17 mouse cellular contexts compared by ENCODE assay signal in genomic region chrX:85077605-85078004, GRCm38 (mm10).
"Had no signal": no experiment of that assay in that cellular context is flagged by ENCODE, and none has a peak within 500 bp of the region (broad histone marks: within the 10 kb centered on the region; RNA-seq: fewer than 3 reads in every experiment).

No protein-coding gene starts in this region.

- H3K9ac ChIP-seq: heart, embryonic 12.5 days; hindbrain, embryonic 12.5 days; hindbrain, embryonic 14.5 days; limb, embryonic 12.5 days; liver, embryonic 13.5 days; liver, embryonic 15.5 days; liver, postnatal 0 days had no signal

- H3K27ac ChIP-seq: gastrocnemius, adult 2 months; heart, embryonic 10.5 days; hindbrain, embryonic 10.5 days; hindbrain, embryonic 12.5 days; hindbrain, embryonic 14.5 days; layer of hippocampus, adult 2 months; left cerebral cortex, adult 2 months; limb, embryonic 10.5 days; limb, embryonic 12.5 days; liver, embryonic 13.5 days; liver, embryonic 15.5 days had no signal

- H3K4me3 ChIP-seq: gastrocnemius, adult 2 months; heart, embryonic 10.5 days; heart, embryonic 12.5 days; hindbrain, embryonic 10.5 days; hindbrain, embryonic 12.5 days; layer of hippocampus, adult 2 months; left cerebral cortex, adult 2 months; limb, embryonic 10.5 days; limb, embryonic 12.5 days; liver, embryonic 13.5 days; liver, embryonic 15.5 days had no signal

- H3K4me1 ChIP-seq: heart, embryonic 10.5 days; hindbrain, embryonic 10.5 days; hindbrain, embryonic 12.5 days; limb, embryonic 10.5 days; limb, embryonic 12.5 days; liver, embryonic 15.5 days had no signal

- H3K27me3 ChIP-seq: heart, embryonic 12.5 days; hindbrain, embryonic 12.5 days; limb, embryonic 12.5 days; liver, embryonic 13.5 days; liver, embryonic 15.5 days had no signal

- DNase-seq: gastrocnemius, adult 2 months; gastrocnemius, postnatal 10 days; gastrocnemius, postnatal 25 days; heart, adult 18-20 months; liver; liver, embryonic 13.5 days; liver, postnatal 0 days had no signal

- H3K36me3 ChIP-seq: heart, embryonic 10.5 days; heart, embryonic 12.5 days; hindbrain, embryonic 10.5 days; hindbrain, embryonic 12.5 days; limb, embryonic 10.5 days; limb, embryonic 12.5 days; liver, embryonic 13.5 days; liver, embryonic 15.5 days had no signal

- H3K9me3 ChIP-seq: heart, embryonic 10.5 days; heart, embryonic 12.5 days; hindbrain, embryonic 10.5 days; hindbrain, embryonic 12.5 days; limb, embryonic 10.5 days; limb, embryonic 12.5 days; liver, embryonic 13.5 days; liver, embryonic 15.5 days had no signal
